ENCODE assay signal across 8 mouse cellular contexts in genomic region chr16:30549516-30549915, GRCm38 (mm10). TPM values are rescaled to one million over a fixed set of nuclear protein-coding genes. Genes with fewer than 3 reads are reported as not detected.
DNase-seq lines count a peak whose midpoint lies in the region; ATAC-seq and TF ChIP-seq lines count a peak whose summit lies in the region.

No protein-coding gene starts in this region.

- intact Hi-C loops in heart, adult 2 months (cut with DNase I) = no loop called here
- intact Hi-C loops in heart, postnatal 25 days (cut with DNase I) = no loop called here

- in situ Hi-C loops in ES-E14 (cut with MboI; ENCODE audit: low sequenced_read_pairs in 2 of 2, unreplicated experiment in 2 of 2) = no loop called here

- no peak for TF ChIP-seq POLR2A in heart, adult 2 months (IDR thresholded peaks at IDR 0.05; ENCODE audit: insufficient read depth, low read depth, low read length)
- TF ChIP-seq POLR2A in thymus, adult 2 months (IDR thresholded peaks at IDR 0.05; ENCODE audit: control insufficient read depth, extremely low read depth, insufficient read depth, low read length, poor library complexity) = no peak

- ATAC-seq in liver, embryonic 16.5 days (ENCODE audit: low read depth) = no peak

- no peaks in the 10 kb centered on the region for H3K9me3 ChIP-seq in ES-E14 (ENCODE audit: control insufficient read depth, insufficient read depth, low read depth, low read length)
- peaks cover 5% of the 10 kb centered on the region; the same call in 1 of the 2 replicates for H3K9me3 ChIP-seq in hindbrain, embryonic 10.5 days
- no peaks in the 10 kb centered on the region for H3K9me3 ChIP-seq in liver, embryonic 16.5 days (replicated peaks; ENCODE audit: control insufficient read depth, low read length)

- TF ChIP-seq CTCF in heart, adult 2 months (IDR thresholded peaks at IDR 0.05) = no peak
- TF ChIP-seq CTCF in thymus, adult 2 months (IDR thresholded peaks at IDR 0.05; ENCODE audit: borderline replicate concordance, control insufficient read depth, extremely low read depth, insufficient read depth, low read length, poor library complexity) = no peak

- H3K27me3 ChIP-seq in heart, adult 2 months (ENCODE audit: control insufficient read depth, insufficient read depth, low read length) = no peaks in the 10 kb centered on the region
- peaks cover 21% of the 10 kb centered on the region; the same call in 1 of the 2 replicates for H3K27me3 ChIP-seq in hindbrain, embryonic 10.5 days (ENCODE audit: insufficient read depth, poor library complexity, severe bottlenecking)
- peaks cover 20% of the 10 kb centered on the region for H3K27me3 ChIP-seq in liver, embryonic 16.5 days (ENCODE audit: control insufficient read depth, insufficient read depth, low read depth, low read length)
- no peaks in the 10 kb centered on the region for H3K27me3 ChIP-seq in thymus, adult 2 months (ENCODE audit: control insufficient read depth, insufficient read depth, low read length)

- H3K4me2 ChIP-seq in liver, embryonic 16.5 days (ENCODE audit: low read depth, low read length) = peak overlapping the region; percentile 94; the same call in 1 of the 2 replicates

- peak overlapping the region; percentile 88; the same call in 1 of the 2 replicates for H3K4me3 ChIP-seq in heart, adult 2 months
- peak overlapping the region; percentile 81 to 91; a peak in 3 of 4 replicates for H3K4me3 ChIP-seq in ES-E14 (ENCODE audit: insufficient read depth in 1 of 2, low read depth in 1 of 2, low read length in 2 of 2, poor library complexity in 1 of 2, severe bottlenecking in 1 of 2)
- H3K4me3 ChIP-seq in hindbrain, embryonic 10.5 days = peak overlapping the region; percentile 80
- H3K4me3 ChIP-seq in liver, embryonic 16.5 days (ENCODE audit: low read depth, low read length) = no peak overlapping the region; the same call in 1 of the 2 replicates
- no peak overlapping the region for H3K4me3 ChIP-seq in thymus, adult 2 months (ENCODE audit: control insufficient read depth, insufficient read depth, low read length)

- no peaks in the 10 kb centered on the region for H3K79me2 ChIP-seq in heart, adult 2 months (replicated peaks; ENCODE audit: control insufficient read depth, insufficient read depth, low read length)

- no peaks in the 10 kb centered on the region for H3K36me3 ChIP-seq in heart, adult 2 months (ENCODE audit: control insufficient read depth, insufficient read depth, low read length)
- H3K36me3 ChIP-seq in ES-E14 (ENCODE audit: control insufficient read depth, insufficient read depth, low read length, poor library complexity, severe bottlenecking) = no peaks in the 10 kb centered on the region
- peaks cover 28% of the 10 kb centered on the region for H3K36me3 ChIP-seq in hindbrain, embryonic 10.5 days
- no peaks in the 10 kb centered on the region for H3K36me3 ChIP-seq in liver, embryonic 16.5 days (ENCODE audit: control insufficient read depth, insufficient read depth)
- H3K36me3 ChIP-seq in thymus, adult 2 months (ENCODE audit: control insufficient read depth, insufficient read depth, low read length) = no peaks in the 10 kb centered on the region

- peak overlapping the region; percentile 96; the same call in 1 of the 2 replicates for H3K9ac ChIP-seq in heart, adult 2 months (ENCODE audit: low read depth, low read length)
- H3K9ac ChIP-seq in ES-E14 (ENCODE audit: insufficient read depth, low read depth, low read length, poor library complexity, severe bottlenecking) = no peak overlapping the region
- H3K9ac ChIP-seq in liver, embryonic 16.5 days (ENCODE audit: low read depth, low read length) = no peak overlapping the region

- WGBS in heart, adult 2 months = 75% methylated on average over 7 of the region's 7 CpGs
- WGBS in hindbrain, embryonic 10.5 days = 81% methylated on average over 7 of the region's 7 CpGs
- WGBS in liver, embryonic 16.5 days (ENCODE audit: insufficient replicate concordance) = 56% methylated on average over 7 of the region's 7 CpGs
- 94% methylated on average over 7 of the region's 7 CpGs for WGBS in thymus, adult 2 months

- no peak for DNase-seq in heart, adult 2 months
- no peak for DNase-seq in heart, postnatal 25 days (ENCODE audit: low spot score)
- no peak for DNase-seq in ES-E14 (ENCODE audit: low read depth, low spot score)
- DNase-seq in hindbrain, embryonic 10.5 days (ENCODE audit: low spot score) = no peak
- no peak for DNase-seq in thymus, adult 2 months
- DNase-seq in layer of hippocampus, adult 11-12 months (ENCODE audit: low spot score) = no peak
- no peak for DNase-seq in cerebellum, adult 9-11 months

- peak overlapping the region; percentile 90 for H3K27ac ChIP-seq in heart, adult 2 months
- H3K27ac ChIP-seq in ES-E14 (ENCODE audit: insufficient read depth, low read depth, low read length, poor library complexity, severe bottlenecking) = no peak overlapping the region
- peak overlapping the region; percentile 97 for H3K27ac ChIP-seq in hindbrain, embryonic 10.5 days
- no peak overlapping the region for H3K27ac ChIP-seq in liver, embryonic 16.5 days (ENCODE audit: low read length)
- no peak overlapping the region for H3K27ac ChIP-seq in thymus, adult 2 months (ENCODE audit: control insufficient read depth, insufficient read depth, low read length)

- peaks cover 12% of the 10 kb centered on the region for H3K4me1 ChIP-seq in heart, adult 2 months (ENCODE audit: control insufficient read depth, insufficient read depth, low read length)
- peaks cover 0 to 11% of the 10 kb centered on the region in 2 experiments; a peak in 1 of 4 replicates for H3K4me1 ChIP-seq in ES-E14 (ENCODE audit: control insufficient read depth in 2 of 2, insufficient read depth in 2 of 2, low read length in 2 of 2, poor library complexity in 1 of 2)
- peaks cover 31% of the 10 kb centered on the region for H3K4me1 ChIP-seq in hindbrain, embryonic 10.5 days (replicated peaks)
- H3K4me1 ChIP-seq in liver, embryonic 16.5 days (ENCODE audit: control insufficient read depth, low read depth, low read length) = peaks cover 7% of the 10 kb centered on the region
- H3K4me1 ChIP-seq in thymus, adult 2 months (replicated peaks; ENCODE audit: control insufficient read depth, insufficient read depth, low read length) = peaks cover 4% of the 10 kb centered on the region

- TF ChIP-seq EP300 in heart, adult 2 months (IDR thresholded peaks at IDR 0.05; ENCODE audit: insufficient read depth, low read depth, low read length) = no peak

TF ChIP-seq in ES-E14, 5 proteins besides CTCF, POLR2A, EP300 and RAD21:
- TF ChIP-seq ZC3H11A (IDR thresholded peaks at IDR 0.05; ENCODE audit: borderline replicate concordance, low read depth, low read length) (no peak), HCFC1 (IDR thresholded peaks at IDR 0.05; ENCODE audit: borderline replicate concordance, insufficient read depth, low read length) (no peak), CHD2 (IDR thresholded peaks at IDR 0.05; ENCODE audit: low read depth, low read length) (no peak), MAFK (IDR thresholded peaks at IDR 0.05; ENCODE audit: insufficient read depth, low read depth, low read length) (no peak), ZNF384 (IDR thresholded peaks at IDR 0.05; ENCODE audit: low read depth, low read length) (no peak)

RNA-seq across cellular contexts. Expression of gene Tmem44, which starts 1.1 kb away (rescaled TPM):
- total RNA-seq in heart, adult 2 months (2021) = 1 to 10 TPM; 4.4 to 5.8 TPM
- polyA plus RNA-seq in heart, adult 2 months (2012; rRNA removed) = 9.8 and 12.0 TPM in 2 replicates
- 1 to 10 TPM; 6.5 to 7.8 TPM for total RNA-seq in heart, postnatal 25 days (2021)
- total RNA-seq in ES-E14 (2012; rRNA removed) = 4.2 and 9.2 TPM in 2 replicates
- 22.8 and 39.3 TPM in 2 replicates for polyA plus RNA-seq in hindbrain, embryonic 10.5 days (2016; fragmentation: Nextera tagmentation; extraction: Ambion mirVana)
- 0.68 and 0.71 TPM in 2 replicates for polyA plus RNA-seq in liver, embryonic 16.5 days (2015; fragmentation: Nextera tagmentation; extraction: Ambion mirVana)
- 1.4 and 3.1 TPM in 2 replicates for polyA plus RNA-seq in thymus, adult 2 months (2012; rRNA removed)

RNA-seq across cellular contexts. Expression of gene Lsg1, which starts 37.9 kb away (rescaled TPM):
- 10 to 100 TPM; 19.6 to 21.2 TPM for total RNA-seq in heart, adult 2 months (2021)
- 5.5 and 7.5 TPM in 2 replicates for polyA plus RNA-seq in heart, adult 2 months (2012; rRNA removed)
- total RNA-seq in heart, postnatal 25 days (2021) = 10 to 100 TPM; 16.9 to 18.8 TPM
- 78.0 and 87.2 TPM in 2 replicates for total RNA-seq in ES-E14 (2012; rRNA removed)
- 74.5 and 78.5 TPM in 2 replicates for polyA plus RNA-seq in hindbrain, embryonic 10.5 days (2016; fragmentation: Nextera tagmentation; extraction: Ambion mirVana)
- 17.5 and 19.7 TPM in 2 replicates for polyA plus RNA-seq in liver, embryonic 16.5 days (2015; fragmentation: Nextera tagmentation; extraction: Ambion mirVana)
- 17.4 and 20.0 TPM in 2 replicates for polyA plus RNA-seq in thymus, adult 2 months (2012; rRNA removed)

RNA-seq across cellular contexts. Expression of gene Fam43a, which starts 50.0 kb away (rescaled TPM):
- total RNA-seq in heart, adult 2 months (2021) = 10 to 100 TPM; 20.7 to 22.6 TPM
- polyA plus RNA-seq in heart, adult 2 months (2012; rRNA removed) = 23.9 and 27.1 TPM in 2 replicates
- total RNA-seq in heart, postnatal 25 days (2021) = 10 to 100 TPM; 25.8 to 31.2 TPM
- total RNA-seq in ES-E14 (2012; rRNA removed) = 20.1 and 22.2 TPM in 2 replicates
- 15.5 and 16.6 TPM in 2 replicates for polyA plus RNA-seq in hindbrain, embryonic 10.5 days (2016; fragmentation: Nextera tagmentation; extraction: Ambion mirVana)
- polyA plus RNA-seq in liver, embryonic 16.5 days (2015; fragmentation: Nextera tagmentation; extraction: Ambion mirVana) = 6.0 and 7.1 TPM in 2 replicates
- polyA plus RNA-seq in thymus, adult 2 months (2012; rRNA removed) = 17.0 and 22.3 TPM in 2 replicates

Comparison
In these comparisons a context has a peak if more than half of its experiments do, and no peak if none do; other contexts are left out.
1. H3K27ac ChIP-seq: peak in heart, adult 2 months (single experiment) and hindbrain, embryonic 10.5 days (single experiment); none in ES-E14 (single experiment), liver, embryonic 16.5 days (single experiment) and thymus, adult 2 months (single experiment).
2. H3K4me3 ChIP-seq: peak in heart, adult 2 months (single experiment), ES-E14 (2 of 2) and hindbrain, embryonic 10.5 days (single experiment); none in liver, embryonic 16.5 days (single experiment) and thymus, adult 2 months (single experiment).